Mouse (Mus musculus) lung, adult 2 months (tissue): Measurements from ENCODE around the gene Cuedc1.

Experiments
- CTCF ChIP-seq: fragments of 200-500 bp; IDR thresholded peaks from 2 replicates; pipeline ENCODE4 v1.5.1; 2011; ENCODE audit warnings: mild to moderate bottlenecking, low read length, control low read depth; ENCODE audit not compliant: insufficient read depth
- POLR2A ChIP-seq: fragments of 200-500 bp; IDR thresholded peaks from 2 replicates; pipeline ENCODE4 v1.6.1; 2011; ENCODE audit warnings: low read depth, mild to moderate bottlenecking, control low read depth, low read length, borderline replicate concordance; ENCODE audit errors: extremely low read depth

DNA sequence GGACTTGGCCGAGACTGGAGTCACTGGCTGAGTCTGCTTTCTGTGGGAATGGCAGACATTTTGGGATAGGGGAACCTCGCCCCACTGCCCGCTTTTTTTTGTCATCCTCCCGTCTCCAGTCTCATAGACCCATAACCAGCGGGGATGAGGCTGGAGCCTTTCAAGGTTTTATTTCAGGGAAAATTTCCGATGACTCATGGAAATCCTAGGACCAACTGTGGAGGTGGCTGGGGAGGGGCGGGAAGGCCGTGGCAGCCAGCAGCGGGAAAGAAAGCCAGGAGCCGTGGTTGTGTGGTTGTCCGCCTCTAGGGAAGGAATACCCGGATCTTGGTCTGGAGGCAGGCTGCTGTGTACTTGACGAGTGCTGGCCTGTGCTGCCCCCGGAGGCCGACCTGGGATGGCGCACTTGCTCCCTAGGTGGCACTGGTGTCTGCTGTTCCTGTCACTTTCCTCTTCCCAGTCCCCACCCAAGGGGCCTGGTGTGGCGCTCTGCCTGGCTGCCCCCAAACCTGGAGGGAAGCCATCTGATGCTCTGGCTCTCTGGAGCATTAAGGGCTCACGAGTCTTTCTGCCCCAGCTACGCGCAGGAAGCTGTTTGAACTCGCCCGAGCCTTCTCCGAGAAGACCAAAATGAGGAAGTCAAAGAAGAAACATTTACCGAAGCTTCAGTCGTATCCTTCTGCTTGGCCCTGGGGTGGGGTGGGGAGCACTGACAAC is 89.7 kb downstream of the Cuedc1 start:
- TF ChIP-seq CTCF (peak; percentile 90), POLR2A (peak; percentile 46; the same call in 1 of the 2 replicates)
